ENCODE assay signal across 14 mouse cellular contexts in genomic region chr16:23280742-23281090, GRCm38 (mm10).
"Had no signal": no experiment of that assay in that cellular context is flagged by ENCODE, and none has a peak within 500 bp of the region (broad histone marks: within the 10 kb centered on the region; RNA-seq: fewer than 3 reads in every experiment).

No protein-coding gene starts in this region.

- H3K4me3 ChIP-seq: limb, embryonic 15.5 days; liver, embryonic 13.5 days; megakaryocyte, embryonic 14.5 days; midbrain, embryonic 13.5 days; myocyte; neural tube, embryonic 15.5 days; stomach, embryonic 15.5 days had no signal

- ATAC-seq: intestine, postnatal 0 days; midbrain, embryonic 13.5 days had no signal

- H3K27ac ChIP-seq: kidney, postnatal 0 days; limb, embryonic 15.5 days; liver, embryonic 13.5 days; midbrain, embryonic 13.5 days; neural tube, embryonic 15.5 days; stomach, embryonic 15.5 days had no signal

- DNase-seq: kidney, adult 8-10 months; kidney, postnatal 36 days; liver, embryonic 13.5 days; lung, adult 2 months; right cerebral cortex, adult 18-20 months; thymus, adult 2 months had no signal

- H3K9ac ChIP-seq: limb, embryonic 15.5 days; liver, embryonic 13.5 days; midbrain, embryonic 13.5 days; neural tube, embryonic 15.5 days; stomach, embryonic 15.5 days had no signal

- H3K27me3 ChIP-seq: limb, embryonic 15.5 days; liver, embryonic 13.5 days; midbrain, embryonic 13.5 days; neural tube, embryonic 15.5 days; stomach, embryonic 15.5 days had no signal

- H3K4me1 ChIP-seq: midbrain, embryonic 13.5 days; stomach, embryonic 15.5 days had no signal

- H3K36me3 ChIP-seq: limb, embryonic 15.5 days; liver, embryonic 13.5 days; midbrain, embryonic 13.5 days; neural tube, embryonic 15.5 days; stomach, embryonic 15.5 days had no signal

- H3K4me2 ChIP-seq: limb, embryonic 15.5 days; liver, embryonic 13.5 days; midbrain, embryonic 13.5 days; neural tube, embryonic 15.5 days; stomach, embryonic 15.5 days had no signal

- H3K9me3 ChIP-seq: limb, embryonic 15.5 days; liver, embryonic 13.5 days; midbrain, embryonic 13.5 days; neural tube, embryonic 15.5 days; stomach, embryonic 15.5 days had no signal
